Mouse (Mus musculus): ENCODE measurements at regions not wholly inside any gene's neighbourhood (a gene's known extent, or its start where the extent isn't known, plus 50 kb on each side); places are given as distances from the start of the nearest gene placed in this dataset.

GRCm38 (mm10) chr1:136723839-136724443 is 99.2 kb downstream of the Zfp281 start:
- no peak for DNase-seq

GRCm38 (mm10) chr1:136725242-136725641 is 100.5 kb downstream of the Zfp281 start:
- DNase-seq = no peak

- DNase-seq = peak in 1 of 2 experiments; percentile 22
Observed at GRCm38 (mm10) chr1:136726145-136726935, 101.6 kb downstream of the Zfp281 start.

GRCm38 (mm10) chr1:136727868-136728631 is 103.3 kb downstream of the Zfp281 start:
- no peak for DNase-seq

GRCm38 (mm10) chr1:136728632-136728944 is 103.9 kb downstream of the Zfp281 start:
- no peak for DNase-seq

- DNase-seq = no peak
Observed at GRCm38 (mm10) chr1:136730638-136731037, 105.9 kb downstream of the Zfp281 start.

- DNase-seq = no peak
Observed at GRCm38 (mm10) chr1:136738030-136738429, 113.3 kb downstream of the Zfp281 start.

GRCm38 (mm10) chr1:136739486-136739885 is 114.8 kb downstream of the Zfp281 start:
- peak; percentile 14 to 43 for DNase-seq

- no peak for DNase-seq
Observed at GRCm38 (mm10) chr1:136741061-136741460, 116.4 kb downstream of the Zfp281 start.

- DNase-seq = peak in 1 of 2 experiments; percentile 23
Observed at GRCm38 (mm10) chr1:136749188-136749587, 124.5 kb downstream of the Zfp281 start.

- no peak for DNase-seq
Observed at GRCm38 (mm10) chr1:136751464-136752191, 126.9 kb downstream of the Zfp281 start.

GRCm38 (mm10) chr1:136754286-136754685 is 129.6 kb downstream of the Zfp281 start:
- no peak for DNase-seq

GRCm38 (mm10) chr1:136758730-136759129 is 134.0 kb downstream of the Zfp281 start:
- no peak for DNase-seq

- DNase-seq = no peak
Observed at GRCm38 (mm10) chr1:136759164-136759563, 134.5 kb downstream of the Zfp281 start.

GRCm38 (mm10) chr1:136761467-136761866 is 136.8 kb downstream of the Zfp281 start:
- DNase-seq = no peak

GRCm38 (mm10) chr1:136768969-136769401 is 144.3 kb downstream of the Zfp281 start:
- no peak for DNase-seq

GRCm38 (mm10) chr1:136773743-136774142 is 149.0 kb downstream of the Zfp281 start:
- no peak for DNase-seq

- no peak for DNase-seq
Observed at GRCm38 (mm10) chr1:136776211-136776610, 151.5 kb downstream of the Zfp281 start.

GRCm38 (mm10) chr1:136777263-136777980 is 152.7 kb downstream of the Zfp281 start:
- no peak for DNase-seq

GRCm38 (mm10) chr1:136779384-136779783 is 154.7 kb downstream of the Zfp281 start:
- no peak for DNase-seq

GRCm38 (mm10) chr1:136781561-136782025 is 156.9 kb downstream of the Zfp281 start:
- DNase-seq = no peak

- no peak for DNase-seq
Observed at GRCm38 (mm10) chr1:136782261-136782660, 157.6 kb downstream of the Zfp281 start.
